Mouse (Mus musculus) liver, embryonic 13.5 days (tissue): ENCODE results near the gene Olfr982. TPM values are rescaled to one million over a fixed set of nuclear protein-coding genes. Genes with fewer than 3 reads are reported as not detected.

ENCODE experiments used
- ATAC-seq: fragments of 200-750 bp; cut with Nextera tagmentation; 2 replicates; pipeline ENCODE4 v1.8.0; 2017; ENCODE audit warnings: low read depth, mild to moderate bottlenecking, moderate number of reproducible peaks, moderate library complexity
- DNase-seq: peaks from one replicate; pipeline ENCODE4 v3.0.0; 2022
- H3K27ac ChIP-seq: fragments of 300-500 bp; sonication (generic); 2 replicates; pipeline ENCODE4 v1.5.1; 2015; ENCODE audit warnings: moderate library complexity, mild to moderate bottlenecking, inconsistent platforms
- H3K27me3 ChIP-seq: fragments of 300-500 bp; sonication (generic); 2 replicates; pipeline ENCODE4 v1.6.1; 2015; ENCODE audit warnings: mild to moderate bottlenecking, inconsistent platforms
- H3K36me3 ChIP-seq: fragments of 300-500 bp; sonication (generic); 2 replicates; pipeline ENCODE4 v1.6.1; 2015; ENCODE audit warnings: mild to moderate bottlenecking, inconsistent platforms
- H3K4me1 ChIP-seq: fragments of 300-500 bp; sonication (generic); replicated peaks from 2 replicates; pipeline ENCODE4 v1.6.1; 2015; ENCODE audit warnings: inconsistent platforms
- H3K4me2 ChIP-seq: fragments of 300-500 bp; sonication (generic); 2 replicates; pipeline ENCODE4 v1.6.1; 2015; ENCODE audit warnings: inconsistent platforms, mild to moderate bottlenecking, moderate library complexity
- H3K4me3 ChIP-seq: fragments of 300-500 bp; sonication (generic); replicated peaks from 2 replicates; pipeline ENCODE4 v1.5.1; 2015; ENCODE audit warnings: mild to moderate bottlenecking, inconsistent platforms
- H3K9ac ChIP-seq: fragments of 300-500 bp; sonication (generic); 2 replicates; pipeline ENCODE4 v1.6.1; 2015; ENCODE audit warnings: mild to moderate bottlenecking, inconsistent platforms
- H3K9me3 ChIP-seq: fragments of 300-500 bp; sonication (generic); replicated peaks from 2 replicates; pipeline ENCODE4 v1.6.1; 2016; ENCODE audit warnings: inconsistent platforms
- WGBS: fragments of 180-500 bp; shearing (Covaris S2); methylation state at CpG from one replicate; pipeline ENCODE4 v1.1.7; 2015; ENCODE audit not compliant: insufficient replicate concordance; 5-methylcytosine and 5-hydroxymethylcytosine counted together
- polyA plus RNA-seq: library from polyadenylated mRNA; unstranded; fragments of >200 nt; fragmentation: Nextera tagmentation; extraction: Ambion mirVana; gene quantifications from 2 replicates; pipeline ENCODE4 v1.2.1, GENCODE M21; 2015

The Olfr982 gene
- polyA plus RNA-seq, result not detected in 2 replicates

GRCm38 (mm10) chr9:40073529-40073928 lies at the start of gene Olfr982:
Gene Olfr982, plus strand, starts transcription at chr9:40073829.
- Histone ChIP-seq H3K36me3 (no peaks in the 10 kb centered on the region), H3K27ac (no peak within 1 kb of the TSS), H3K4me1 (no peaks in the 10 kb centered on the region), H3K4me2 (no peak within 1 kb of the TSS), H3K9me3 (no peaks in the 10 kb centered on the region), H3K9ac (no peak within 1 kb of the TSS), H3K27me3 (no peaks in the 10 kb centered on the region), H3K4me3 (no peak within 1 kb of the TSS)
- DNase-seq (no peak), ATAC-seq (no peak)
- 58% methylated on average over 2 of the region's 2 CpGs for WGBS

- H3K9me3 ChIP-seq, result no peaks in the 10 kb centered on the region
- H3K9ac ChIP-seq, result no peak overlapping the region
- no peak for DNase-seq
- H3K4me3 ChIP-seq, result no peak overlapping the region
- H3K4me1 ChIP-seq, result no peaks in the 10 kb centered on the region
- H3K36me3 ChIP-seq, result no peaks in the 10 kb centered on the region
- no peak for ATAC-seq
- WGBS, result 77% methylated on average over 19 of the region's 19 CpGs
- no peak overlapping the region for H3K4me2 ChIP-seq
- no peaks in the 10 kb centered on the region for H3K27me3 ChIP-seq
- no peak overlapping the region for H3K27ac ChIP-seq
Observed at GRCm38 (mm10) chr9:40050138-40050537, 23.5 kb upstream of the Olfr982 start.

DNA sequence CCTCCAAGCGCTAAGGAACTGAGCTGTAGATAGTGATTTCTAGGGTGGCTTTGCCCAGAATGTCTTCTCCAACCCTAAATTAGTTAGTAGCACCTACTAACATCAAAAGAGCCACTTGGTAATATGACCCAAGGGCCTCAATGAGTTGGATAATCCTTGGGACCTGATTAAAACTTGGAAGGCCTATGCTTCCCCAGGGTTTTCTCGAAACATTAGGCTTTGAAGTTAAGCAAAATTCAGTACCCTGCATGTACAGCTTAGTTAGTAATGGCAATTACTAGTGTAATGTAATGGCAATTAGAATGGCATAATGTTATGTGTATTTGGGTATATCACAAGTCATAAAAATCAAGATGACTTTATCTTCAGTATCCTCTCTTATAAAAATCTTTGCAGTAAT lies 19.9 kb downstream of the Olfr982 start, which contains the start of gene Olfr983:
TSS of gene Olfr983 (minus strand) at position 101 of the 400 bp plus-strand sequence.
- H3K9me3 ChIP-seq, result no peaks in the 10 kb centered on the region
- DNase-seq (no peak), ATAC-seq (no peak)
- 57% methylated on average over 2 of the region's 2 CpGs for WGBS
- H3K4me2 ChIP-seq, result no peak within 1 kb of the TSS
- no peaks in the 10 kb centered on the region for H3K27me3 ChIP-seq
- H3K4me3 ChIP-seq, result no peak within 1 kb of the TSS
- no peak within 1 kb of the TSS for H3K9ac ChIP-seq
- no peaks in the 10 kb centered on the region for H3K36me3 ChIP-seq
- no peak within 1 kb of the TSS for H3K27ac ChIP-seq
- no peaks in the 10 kb centered on the region for H3K4me1 ChIP-seq

DNA sequence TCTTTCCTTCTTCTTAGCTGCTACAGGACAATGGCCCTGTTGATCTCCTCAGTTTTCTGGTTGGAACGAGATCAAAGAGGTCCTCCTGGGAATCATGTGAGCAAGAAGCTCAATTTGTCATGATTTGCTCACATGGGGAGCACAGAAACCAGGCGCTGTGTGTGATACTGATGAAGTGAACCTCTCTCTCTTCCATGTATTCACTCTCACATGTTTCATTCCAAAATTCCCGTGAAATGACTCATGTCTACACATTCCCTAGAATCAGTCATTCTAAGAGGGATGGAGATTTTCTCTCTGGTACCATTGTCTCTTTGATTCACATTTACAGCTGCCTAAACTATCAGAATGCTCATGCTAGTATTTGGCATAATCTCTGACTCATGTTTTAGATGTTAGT lies 21.1 kb downstream of the Olfr982 start:
- ATAC-seq (no peak), DNase-seq (no peak)
- H3K27ac ChIP-seq, result no peak overlapping the region
- H3K9ac ChIP-seq, result no peak overlapping the region
- WGBS, result 46% methylated on average over 3 of the region's 3 CpGs
- H3K27me3 ChIP-seq, result no peaks in the 10 kb centered on the region
- H3K36me3 ChIP-seq, result no peaks in the 10 kb centered on the region
- H3K4me1 ChIP-seq, result no peaks in the 10 kb centered on the region
- no peak overlapping the region for H3K4me3 ChIP-seq
- no peaks in the 10 kb centered on the region for H3K9me3 ChIP-seq
- no peak overlapping the region for H3K4me2 ChIP-seq

- DNase-seq (no peak), ATAC-seq (no peak)
- H3K27ac ChIP-seq, result no peak within 1 kb of the TSS
- 54% methylated on average over 2 of the region's 2 CpGs for WGBS
- no peaks in the 10 kb centered on the region for H3K4me1 ChIP-seq
- H3K4me3 ChIP-seq, result no peak within 1 kb of the TSS
- no peak within 1 kb of the TSS for H3K9ac ChIP-seq
- H3K4me2 ChIP-seq, result no peak within 1 kb of the TSS
- H3K9me3 ChIP-seq, result no peaks in the 10 kb centered on the region
- H3K27me3 ChIP-seq, result no peaks in the 10 kb centered on the region
- no peaks in the 10 kb centered on the region for H3K36me3 ChIP-seq
Observed at GRCm38 (mm10) chr9:40114106-40114505, 40.5 kb downstream of the Olfr982 start, which contains the start of gene Olfr984. Gene Olfr984, minus strand, starts transcription at chr9:40114206.

GRCm38 (mm10) chr9:40116645-40117286 lies 43.1 kb downstream of the Olfr982 start:
- Histone ChIP-seq H3K27me3 (no peaks in the 10 kb centered on the region), H3K4me1 (no peaks in the 10 kb centered on the region), H3K9me3 (no peaks in the 10 kb centered on the region), H3K4me2 (no peak overlapping the region), H3K36me3 (no peaks in the 10 kb centered on the region), H3K9ac (no peak overlapping the region), H3K27ac (no peak overlapping the region), H3K4me3 (no peak overlapping the region)
- ATAC-seq, result no peak
- 39% methylated on average over 10 of the region's 10 CpGs for WGBS
- peak; percentile 2 for DNase-seq

GRCm38 (mm10) chr9:40117287-40117659 lies 43.6 kb downstream of the Olfr982 start:
- no peaks in the 10 kb centered on the region for H3K36me3 ChIP-seq
- H3K9ac ChIP-seq, result no peak overlapping the region
- no peak for DNase-seq
- 65% methylated on average over 5 of the region's 5 CpGs for WGBS
- H3K9me3 ChIP-seq, result no peaks in the 10 kb centered on the region
- no peak overlapping the region for H3K4me2 ChIP-seq
- no peak for ATAC-seq
- H3K4me1 ChIP-seq, result no peaks in the 10 kb centered on the region
- H3K27me3 ChIP-seq, result no peaks in the 10 kb centered on the region
- no peak overlapping the region for H3K27ac ChIP-seq
- no peak overlapping the region for H3K4me3 ChIP-seq

Other genes with a start within 250 kb of the Olfr982 start
- gene Olfr971, start 237.0 kb upstream of the Olfr982 start, polyA plus RNA-seq, result not detected in 2 replicates
- not detected in 2 replicates for gene Olfr972, start 207.4 kb upstream of the Olfr982 start, polyA plus RNA-seq
- not detected in 2 replicates for gene Olfr229, start 166.5 kb upstream of the Olfr982 start, polyA plus RNA-seq
- gene Olfr974, start 136.3 kb upstream of the Olfr982 start, polyA plus RNA-seq, result not detected in 2 replicates
- gene Olfr975, start 121.8 kb upstream of the Olfr982 start, polyA plus RNA-seq, result not detected in 2 replicates
- gene Olfr976, start 112.7 kb upstream of the Olfr982 start, polyA plus RNA-seq, result not detected in 2 replicates
- not detected in 2 replicates for gene Olfr978, start 81.7 kb upstream of the Olfr982 start, polyA plus RNA-seq
- gene Olfr979, start 70.4 kb upstream of the Olfr982 start, polyA plus RNA-seq, result not detected in 2 replicates
- gene Olfr980, start 64.2 kb upstream of the Olfr982 start, polyA plus RNA-seq, result not detected in 2 replicates
- not detected in 2 replicates for gene Olfr981, start 52.4 kb upstream of the Olfr982 start, polyA plus RNA-seq
- not detected in 2 replicates for gene Olfr983, start 19.8 kb downstream of the Olfr982 start, polyA plus RNA-seq
- not detected in 2 replicates for gene Olfr984, start 40.4 kb downstream of the Olfr982 start, polyA plus RNA-seq
- not detected in 2 replicates for gene Olfr985, start 56.4 kb downstream of the Olfr982 start, polyA plus RNA-seq
- not detected in 2 replicates for gene Tmem225, start 74.3 kb downstream of the Olfr982 start, polyA plus RNA-seq
- not detected in 2 replicates for gene Olfr986, start 107.1 kb downstream of the Olfr982 start, polyA plus RNA-seq
- 0.93 and 0.97 TPM in 2 replicates for gene Zfp202, start 118.5 kb downstream of the Olfr982 start, polyA plus RNA-seq
- 0.30 and 0.41 TPM in 2 replicates for gene Scn3b, start 195.4 kb downstream of the Olfr982 start, polyA plus RNA-seq